Mouse (Mus musculus) testis, adult 10 weeks (tissue): Measurements from ENCODE around the gene Abcb10. TPM values are rescaled to one million over a fixed set of nuclear protein-coding genes. Genes with fewer than 3 reads are reported as not detected.

Experiments used
- polyA plus RNA-seq: library from polyadenylated mRNA; stranded (reverse); fragments of 350-450 nt; fragmentation: Illumina TruSeq; extraction: RNeasy Lipid Tissue Mini Kit (QIAGEN cat#74804); gene quantifications from one replicate; pipeline ENCODE4 v1.2.3, GENCODE M21; 2014; ENCODE audit warnings: low read depth, low replicate concordance

The Abcb10 gene
- 2.5 TPM for polyA plus RNA-seq

GRCm38 (mm10) chr8:123982826-123983400, at the start of gene Abcb10:
Abcb10 (minus strand) TSS chr8:123983122.

DNA sequence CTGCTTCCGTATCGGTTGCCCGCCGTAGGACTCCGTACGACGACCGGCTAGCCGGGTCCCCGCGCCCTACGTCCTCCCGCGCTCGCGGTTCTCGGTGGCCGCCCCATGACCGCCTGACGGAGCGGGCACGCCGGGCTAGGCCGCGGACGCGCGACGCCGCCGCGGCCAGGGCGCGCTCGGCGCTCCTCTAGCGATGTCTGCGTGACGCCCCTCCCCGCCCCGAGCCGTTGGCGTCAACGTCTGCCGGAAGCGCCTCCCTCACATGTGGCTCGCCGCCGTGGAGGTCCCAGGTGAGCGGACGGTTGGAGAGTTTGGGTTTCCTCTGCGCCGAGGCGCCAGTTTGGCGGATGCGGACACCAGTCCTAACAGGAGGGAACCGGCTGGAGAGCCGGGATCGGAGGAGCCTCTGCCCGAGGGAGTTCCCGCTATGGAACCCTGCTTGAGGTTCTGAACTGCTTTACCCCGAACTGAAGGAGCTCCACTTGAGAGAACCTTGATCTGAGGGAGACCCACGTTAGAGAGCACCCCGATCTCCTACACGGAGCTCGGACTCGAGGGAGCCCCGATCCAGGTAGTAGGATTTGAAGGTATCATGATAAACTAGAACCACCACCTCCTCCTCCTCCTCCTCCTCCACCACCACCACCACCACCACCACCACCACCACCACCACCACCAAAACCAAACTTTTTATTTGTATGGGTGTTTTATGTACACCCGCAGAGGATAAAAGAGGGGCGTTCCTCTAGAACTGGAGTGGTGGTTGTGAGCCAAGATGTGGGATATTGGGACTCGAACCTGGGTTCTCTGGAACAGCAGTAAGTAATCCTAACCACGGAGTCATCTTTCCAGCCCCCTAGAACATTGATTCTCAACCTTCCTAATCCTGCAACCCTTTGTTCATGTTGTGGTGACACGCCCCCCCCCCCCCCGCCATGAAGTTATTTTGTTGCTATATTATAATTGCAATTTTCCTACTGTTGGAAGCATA, 38.6 kb upstream of the Abcb10 start, which contains the start of the genes Taf5l and Urb2:
TSS of gene Taf5l (minus strand) at position 161 of the 991 bp plus-strand sequence.
TSS of gene Urb2 (plus strand) at position 272 of the 991 bp plus-strand sequence.

DNA sequence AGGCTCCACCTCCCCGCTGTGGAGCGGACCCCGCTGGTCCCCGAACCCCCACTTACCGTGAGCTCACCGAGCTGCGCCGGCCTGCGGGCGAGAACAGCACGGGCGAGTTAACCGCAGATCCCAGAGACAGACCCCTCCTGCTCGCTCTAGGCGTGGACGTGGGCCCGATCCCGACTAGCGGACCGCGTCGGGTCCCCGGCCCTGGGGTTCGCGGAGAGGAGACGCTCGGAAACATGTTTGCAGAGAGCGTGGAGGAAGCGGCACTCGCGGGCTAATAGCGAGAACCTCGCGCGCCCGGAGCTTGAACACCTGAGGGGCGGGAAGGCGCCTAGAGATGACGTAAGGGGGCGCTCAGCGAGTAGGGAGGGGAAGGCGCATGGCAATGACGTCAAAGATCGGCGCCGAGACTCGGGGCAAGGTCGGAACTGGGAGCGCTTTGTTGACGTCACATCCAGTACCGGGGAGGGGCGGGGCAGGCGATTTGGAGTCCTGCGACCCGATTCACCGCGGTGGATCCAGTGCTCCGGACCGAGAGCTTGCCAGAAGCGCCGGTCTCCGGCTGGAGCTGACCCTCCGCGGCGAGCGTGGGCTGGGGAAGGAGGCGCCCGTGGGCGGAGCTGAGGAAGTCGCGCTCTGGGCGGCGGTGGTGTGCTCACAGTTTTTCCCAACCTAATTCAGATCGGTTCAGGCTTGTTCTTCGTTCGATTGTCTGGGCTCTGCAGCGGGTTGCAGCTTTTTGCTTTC, 33.8 kb downstream of the Abcb10 start, which contains the start of gene Nup133:
TSS of gene Nup133 (minus strand) at position 324 of the 744 bp plus-strand sequence.

Other genes starting within 250 kb of the Abcb10 start
- 2.2 TPM for gene Rab4a, start 177.1 kb downstream of the Abcb10 start, polyA plus RNA-seq
- 6.4 TPM for gene Ccsap, start 122.9 kb downstream of the Abcb10 start, polyA plus RNA-seq
- gene Acta1, start 88.4 kb downstream of the Abcb10 start, polyA plus RNA-seq = not detected
- 20.5 TPM for gene Nup133, start 33.9 kb downstream of the Abcb10 start, polyA plus RNA-seq
- 10.3 TPM for gene Taf5l, start 38.3 kb upstream of the Abcb10 start, polyA plus RNA-seq
- gene Urb2, start 38.4 kb upstream of the Abcb10 start, polyA plus RNA-seq = 34.1 TPM
- gene Galnt2, start 248.3 kb upstream of the Abcb10 start, polyA plus RNA-seq = 1.8 TPM